Mouse (Mus musculus) embryo, embryonic 9.5 days (tissue): Measurements from ENCODE around the gene Rnf5.

Source experiments
- DNase-seq: peaks from one replicate; pipeline ENCODE4 v3.0.0-alpha.2; 2017; ENCODE audit errors: extremely low spot score

The Rnf5 gene

DNA sequence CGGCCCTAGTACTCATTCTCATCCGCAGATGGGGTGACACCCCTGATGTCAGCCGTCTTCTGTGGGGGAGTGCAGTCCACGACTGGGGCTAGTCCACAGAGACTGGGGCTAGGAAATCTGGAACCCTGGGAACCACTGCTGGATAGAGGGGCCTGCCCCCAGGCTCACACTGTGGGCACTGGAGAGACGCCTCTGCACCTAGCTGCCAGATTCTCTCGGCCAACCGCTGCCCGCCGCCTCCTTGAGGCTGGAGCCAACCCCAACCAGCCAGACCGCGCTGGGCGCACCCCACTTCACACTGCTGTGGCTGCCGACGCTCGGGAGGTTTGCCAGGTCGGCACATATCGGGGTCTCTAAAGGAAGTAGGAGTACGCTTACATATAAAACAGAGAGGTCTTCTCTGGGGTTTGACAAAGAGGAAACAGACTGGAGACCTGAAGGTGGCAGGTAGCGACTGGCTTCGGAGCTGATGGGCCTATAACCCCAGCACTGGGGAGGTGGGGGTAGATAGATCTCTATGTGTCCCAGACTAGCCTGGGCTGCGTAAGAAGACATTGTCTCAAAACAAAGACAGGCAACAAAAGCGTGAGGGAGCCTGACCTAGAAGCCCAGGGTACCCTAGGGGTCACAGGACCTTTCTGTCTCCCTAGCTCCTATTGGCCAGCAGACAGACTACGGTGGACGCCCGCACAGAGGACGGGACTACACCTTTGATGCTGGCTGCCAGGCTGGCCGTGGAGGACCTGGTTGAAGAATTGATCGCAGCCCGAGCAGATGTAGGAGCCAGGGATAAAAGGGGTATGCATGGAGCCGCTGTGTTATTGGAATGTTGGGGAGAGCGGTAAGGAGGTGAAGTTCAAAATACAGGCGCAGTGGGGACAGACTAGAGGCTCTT is 17.4 kb downstream of the Rnf5 start:
- DNase-seq = no peak

DNA sequence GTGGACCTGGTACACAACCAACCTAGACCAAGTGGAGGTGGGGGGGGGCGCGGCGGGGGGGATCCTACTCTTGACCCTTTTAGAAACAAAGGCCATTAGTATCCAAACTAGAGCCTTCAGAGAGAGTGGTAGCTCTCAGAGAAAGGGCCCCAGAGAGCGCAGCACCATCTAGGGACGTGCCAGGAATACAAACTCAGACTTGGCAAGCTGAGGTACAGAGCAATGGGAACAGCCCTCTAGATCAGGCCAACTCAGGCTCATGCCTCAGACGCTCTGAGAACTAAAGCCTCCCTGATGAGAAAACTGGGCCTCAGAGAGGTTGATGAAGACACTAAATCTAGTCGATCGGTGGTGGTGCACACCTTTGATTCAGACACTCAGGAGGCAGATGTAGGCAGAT is 18.4 kb downstream of the Rnf5 start:
- no peak for DNase-seq

DNA sequence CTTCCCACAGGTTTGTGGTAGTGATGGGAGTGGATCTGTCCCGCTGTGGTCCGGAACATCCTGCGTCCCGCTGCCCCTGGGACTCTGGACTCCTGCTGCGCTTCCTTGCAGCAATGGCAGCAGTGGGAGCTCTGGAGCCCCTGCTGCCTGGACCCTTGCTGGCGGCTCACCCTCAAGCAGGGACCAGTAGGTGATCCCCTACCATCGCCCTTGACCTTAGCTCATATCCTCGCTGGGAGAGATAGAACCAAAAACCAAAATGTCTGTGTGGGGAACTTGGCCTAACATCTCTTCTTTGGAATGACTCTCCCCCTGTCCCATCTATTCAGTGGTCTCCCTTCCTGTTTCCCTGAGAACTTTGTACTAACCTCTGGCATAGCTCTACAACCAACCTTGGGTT is 19.7 kb downstream of the Rnf5 start:
- no peak for DNase-seq

DNA sequence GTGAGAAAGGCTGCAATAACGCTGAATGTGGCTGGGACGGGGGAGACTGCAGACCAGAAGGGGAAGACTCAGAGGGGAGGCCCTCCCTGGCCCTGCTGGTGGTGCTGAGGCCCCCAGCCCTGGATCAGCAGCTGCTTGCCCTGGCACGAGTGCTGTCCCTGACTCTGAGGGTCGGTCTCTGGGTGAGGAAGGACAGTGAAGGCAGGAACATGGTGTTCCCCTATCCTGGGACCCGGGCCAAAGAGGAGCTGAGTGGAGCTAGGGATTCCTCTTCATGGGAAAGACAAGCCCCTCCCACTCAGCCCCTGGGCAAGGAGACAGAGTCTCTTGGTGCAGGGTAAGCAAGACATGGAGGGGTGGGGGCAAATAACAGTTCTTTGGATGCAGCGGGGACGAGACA is 20.1 kb downstream of the Rnf5 start:
- DNase-seq = no peak

DNA sequence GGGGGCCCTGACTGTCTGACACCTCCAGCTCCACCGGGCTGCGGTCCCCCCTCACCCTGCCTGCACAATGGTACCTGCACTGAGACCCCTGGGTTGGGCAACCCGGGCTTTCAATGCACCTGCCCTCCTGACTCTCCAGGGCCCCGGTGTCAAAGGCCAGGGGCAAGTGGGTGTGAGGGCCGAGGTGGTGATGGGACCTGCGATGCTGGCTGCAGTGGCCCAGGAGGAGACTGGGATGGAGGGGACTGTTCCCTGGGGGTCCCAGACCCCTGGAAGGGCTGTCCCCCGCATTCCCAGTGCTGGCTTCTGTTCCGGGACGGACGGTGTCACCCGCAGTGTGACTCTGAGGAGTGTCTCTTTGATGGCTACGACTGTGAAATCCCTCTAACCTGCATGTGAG is 21.0 kb downstream of the Rnf5 start:
- no peak for DNase-seq

DNA sequence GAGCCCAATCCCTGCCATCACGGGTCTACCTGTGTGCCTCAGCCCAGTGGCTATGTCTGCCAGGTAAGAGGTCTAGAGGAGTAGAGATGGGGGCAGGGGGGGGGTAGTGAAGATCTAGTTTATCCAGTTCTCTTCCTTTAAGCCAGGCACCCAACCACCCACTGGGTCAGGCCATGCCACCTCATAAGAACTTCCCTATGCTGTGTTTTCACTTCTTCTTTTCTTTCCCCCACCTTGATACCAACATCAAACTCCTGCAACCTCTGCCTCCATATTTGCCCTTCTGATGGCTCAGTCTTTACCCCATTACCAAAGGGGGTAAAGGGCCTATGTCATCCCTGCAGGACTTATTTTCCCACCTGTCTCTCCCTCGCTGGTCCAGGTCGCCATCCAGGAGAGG is 25.4 kb downstream of the Rnf5 start:
- DNase-seq = no peak

DNA sequence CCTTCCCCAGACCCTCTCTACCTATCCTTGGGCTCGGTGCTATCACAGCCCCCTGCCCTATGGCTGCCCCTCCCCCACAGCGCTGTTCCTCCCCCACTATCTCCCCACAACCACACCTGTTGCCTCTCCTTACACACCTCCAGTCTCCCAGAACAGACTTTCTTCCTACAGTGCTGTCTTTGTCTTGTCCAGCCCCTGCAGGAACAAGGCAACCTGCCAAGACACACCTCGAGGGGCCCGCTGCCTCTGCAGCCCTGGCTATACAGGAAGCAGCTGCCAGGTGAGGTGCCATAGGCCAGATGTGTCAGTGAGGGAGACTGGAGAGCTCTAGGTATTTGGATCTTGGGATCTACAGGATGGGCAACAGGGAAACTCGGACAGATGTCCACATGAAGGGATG is 26.9 kb downstream of the Rnf5 start:
- DNase-seq = no peak

DNA sequence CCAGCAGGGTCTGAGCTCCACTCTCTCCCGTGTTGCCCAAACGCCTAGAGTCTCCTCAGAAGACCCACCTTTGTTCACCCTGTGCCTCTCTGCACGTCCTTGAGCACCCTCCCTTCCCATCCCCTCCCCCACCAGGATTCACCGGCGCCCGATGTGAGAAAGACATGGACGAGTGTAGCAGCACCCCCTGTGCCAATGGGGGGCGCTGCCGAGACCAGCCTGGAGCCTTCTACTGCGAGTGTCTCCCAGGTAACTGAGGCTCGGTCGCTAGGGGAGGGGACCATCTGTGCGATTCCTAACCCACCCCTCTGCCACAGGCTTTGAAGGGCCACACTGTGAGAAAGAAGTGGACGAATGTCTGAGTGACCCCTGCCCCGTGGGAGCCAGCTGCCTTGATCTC is 31.1 kb downstream of the Rnf5 start:
- DNase-seq = no peak

DNA sequence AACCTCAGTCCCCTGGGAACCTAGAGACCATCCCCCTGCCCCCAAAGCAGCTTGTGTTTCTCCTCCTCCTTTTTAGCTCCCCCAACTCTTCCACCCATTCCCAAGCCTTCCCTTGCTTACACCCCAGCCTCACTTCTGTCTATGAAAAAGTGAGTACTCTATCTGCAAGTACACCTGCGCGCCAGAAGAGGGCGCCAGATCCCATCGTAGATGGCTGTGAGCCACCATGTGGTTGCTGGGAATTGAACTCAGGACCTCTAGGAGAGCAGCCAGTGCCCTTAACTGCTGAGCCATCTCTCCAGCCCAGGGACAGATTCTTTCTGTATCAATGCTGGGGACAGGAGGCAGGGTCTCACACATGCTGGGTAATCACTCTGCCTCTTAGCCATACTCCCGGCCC is 31.6 kb downstream of the Rnf5 start:
- DNase-seq = no peak

DNA sequence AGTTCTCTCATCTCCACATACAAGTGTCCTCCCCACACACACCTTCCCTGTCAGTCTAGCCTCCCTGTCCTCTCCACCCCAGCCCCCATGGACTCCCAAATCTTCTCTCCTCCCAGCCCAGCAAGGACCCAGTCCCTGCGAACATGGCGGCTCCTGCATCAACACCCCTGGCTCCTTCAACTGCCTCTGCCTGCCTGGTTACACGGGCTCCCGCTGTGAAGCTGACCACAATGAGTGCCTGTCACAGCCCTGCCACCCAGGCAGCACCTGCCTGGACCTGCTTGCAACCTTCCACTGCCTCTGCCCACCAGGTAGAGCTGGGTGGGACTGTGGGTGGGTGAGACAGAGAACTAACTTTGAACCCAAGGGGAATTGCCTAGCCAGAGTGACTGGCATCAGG is 33.6 kb downstream of the Rnf5 start:
- no peak for DNase-seq

DNA sequence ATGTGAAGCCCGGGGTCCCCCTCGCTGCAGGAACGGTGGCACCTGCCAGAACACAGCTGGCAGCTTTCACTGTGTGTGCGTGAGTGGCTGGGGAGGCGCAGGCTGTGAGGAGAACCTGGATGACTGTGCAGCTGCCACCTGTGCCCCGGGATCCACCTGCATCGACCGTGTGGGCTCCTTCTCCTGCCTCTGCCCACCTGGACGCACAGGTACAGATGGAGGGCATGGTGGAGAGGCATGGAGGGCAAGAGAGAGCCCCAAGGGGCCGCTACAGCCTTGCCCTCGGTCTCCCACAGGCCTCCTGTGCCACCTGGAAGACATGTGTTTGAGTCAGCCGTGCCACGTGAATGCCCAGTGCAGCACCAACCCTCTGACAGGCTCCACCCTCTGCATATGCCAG is 35.1 kb downstream of the Rnf5 start:
- no peak for DNase-seq

DNA sequence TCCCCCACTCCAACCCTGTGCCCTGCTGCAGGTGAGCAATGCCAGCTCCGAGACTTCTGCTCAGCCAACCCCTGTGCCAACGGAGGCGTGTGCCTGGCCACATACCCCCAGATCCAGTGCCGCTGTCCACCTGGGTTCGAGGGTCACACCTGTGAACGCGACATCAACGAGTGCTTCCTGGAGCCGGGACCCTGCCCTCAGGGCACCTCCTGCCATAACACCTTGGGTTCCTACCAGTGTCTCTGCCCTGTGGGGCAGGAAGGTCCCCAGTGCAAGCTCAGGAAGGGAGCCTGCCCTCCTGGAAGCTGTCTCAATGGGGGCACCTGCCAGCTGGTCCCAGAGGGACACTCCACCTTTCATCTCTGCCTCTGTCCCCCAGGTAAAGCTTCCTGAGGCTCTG is 36.2 kb downstream of the Rnf5 start:
- DNase-seq = no peak

DNA sequence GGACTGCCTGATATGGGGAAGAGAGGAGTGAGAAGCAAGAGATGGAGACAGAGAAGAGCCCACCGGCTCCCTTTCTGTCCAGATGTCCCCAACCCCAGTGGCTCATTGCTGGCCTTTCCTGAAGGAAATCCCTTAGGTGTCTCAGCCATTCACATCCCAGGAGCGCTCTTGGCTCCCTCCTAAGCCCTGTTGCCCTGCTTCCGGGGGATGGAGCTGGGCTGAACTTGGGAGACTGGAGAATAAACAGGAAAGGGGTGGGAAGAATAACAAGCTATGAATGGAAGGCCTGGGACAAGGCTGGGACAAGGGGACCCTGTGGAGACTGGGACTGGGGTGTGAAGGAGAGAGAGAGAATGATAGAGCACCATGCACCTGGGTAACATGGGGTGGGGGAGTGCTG is 38.7 kb downstream of the Rnf5 start:
- no peak for DNase-seq

DNA sequence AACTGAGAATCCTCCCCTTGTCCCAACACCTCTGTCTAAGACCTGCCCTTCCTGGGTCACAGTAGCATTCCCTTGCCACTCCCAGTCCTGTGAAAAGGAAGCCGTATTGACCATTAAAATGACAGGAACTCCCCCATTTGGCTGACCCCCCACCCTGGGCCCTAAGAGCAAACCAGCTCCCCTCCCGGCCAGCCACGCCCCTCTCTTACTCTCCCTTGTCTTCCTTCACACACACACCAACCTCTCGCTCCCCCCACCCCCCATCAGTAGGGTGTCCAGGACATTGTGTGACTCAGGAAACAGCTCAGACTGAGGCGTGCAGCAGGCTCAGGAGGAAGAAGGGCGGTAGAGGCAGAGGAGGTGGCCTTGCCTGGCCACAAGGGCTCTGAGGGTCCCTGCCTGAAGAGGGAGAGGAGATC is 39.5 kb downstream of the Rnf5 start, which contains the start of gene Notch4:
TSS of gene Notch4 (plus strand) at position 266 of the 419 bp plus-strand sequence.
- DNase-seq = peak; percentile 24

DNA sequence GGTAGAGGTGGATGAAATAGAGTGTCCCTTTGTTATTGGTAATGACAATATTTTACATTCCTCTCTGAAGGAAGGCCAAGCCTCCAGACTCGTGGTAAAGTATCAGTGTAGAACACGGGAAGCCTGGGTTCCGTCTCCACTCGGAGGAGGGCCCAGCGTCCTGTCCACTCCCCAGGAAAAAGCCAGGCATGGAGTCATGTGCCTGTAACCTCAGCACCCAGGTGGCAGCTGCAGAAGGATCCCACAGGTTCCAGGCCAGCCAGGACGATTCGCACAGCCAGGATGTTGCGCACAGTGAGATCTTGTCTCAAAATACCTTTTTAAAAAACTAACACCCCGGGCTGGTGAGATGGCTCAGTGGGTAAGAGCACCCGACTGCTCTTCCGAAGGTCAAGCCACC is 40.1 kb downstream of the Rnf5 start:
- DNase-seq = no peak

DNA sequence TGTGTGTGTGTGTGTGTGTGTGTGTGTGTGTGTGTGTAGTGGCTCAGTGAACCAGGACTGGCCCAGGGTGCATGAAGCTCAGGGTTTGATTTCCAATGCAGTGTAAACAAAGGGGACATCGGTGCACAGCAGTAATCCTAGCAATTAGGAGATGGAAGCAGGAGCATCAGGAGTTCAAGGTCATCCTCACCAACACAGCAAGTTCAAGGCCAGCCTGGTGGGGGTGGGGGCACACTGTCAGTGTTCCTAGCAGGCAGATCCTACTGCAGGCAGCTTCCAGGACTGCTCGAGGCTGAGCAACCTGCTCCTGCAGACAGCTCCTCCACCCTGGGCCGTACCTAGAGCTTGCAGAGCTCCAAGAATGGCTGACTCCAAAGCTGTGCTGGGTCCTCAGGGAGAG is 40.9 kb downstream of the Rnf5 start:
- DNase-seq = no peak

DNA sequence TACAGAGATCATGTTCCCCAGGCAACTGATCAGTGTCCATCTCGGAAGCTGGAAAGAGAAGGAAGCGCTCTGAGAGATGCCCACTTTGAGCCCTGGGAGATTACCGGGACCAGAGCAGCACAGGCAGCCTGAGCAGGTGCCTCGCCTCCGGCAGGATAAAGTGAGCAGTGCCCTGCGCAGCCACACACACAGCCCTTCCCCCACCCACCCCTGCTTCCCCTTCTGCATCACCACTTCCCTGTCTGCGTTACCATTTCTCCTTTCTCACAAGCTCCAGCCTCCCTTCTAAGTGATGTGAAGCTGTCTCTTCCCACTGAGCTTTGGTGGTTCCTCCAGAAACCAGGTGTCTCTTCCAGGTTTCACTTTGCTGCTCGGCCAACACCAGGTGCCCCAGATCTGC is 42.3 kb downstream of the Rnf5 start:
- no peak for DNase-seq

DNA sequence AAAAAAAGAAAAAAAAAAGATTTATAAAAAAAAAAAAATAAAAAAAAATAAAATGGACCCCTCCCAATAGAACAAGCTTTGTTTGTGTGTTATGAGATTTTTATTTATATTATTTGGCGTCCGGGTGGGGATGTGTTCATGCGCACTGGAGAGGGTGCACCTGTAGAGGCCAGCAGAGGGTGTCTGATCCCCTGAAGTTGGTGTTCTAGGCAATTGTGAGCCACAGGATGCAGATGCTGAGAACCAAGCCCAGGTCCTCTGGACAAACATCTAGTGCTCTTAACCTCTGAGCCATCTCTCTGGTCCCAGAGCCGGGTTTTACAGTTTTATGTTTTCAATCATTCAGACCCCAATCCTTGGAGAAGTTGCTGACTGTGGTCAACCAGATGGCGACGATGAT is 43.1 kb downstream of the Rnf5 start:
- no peak for DNase-seq

DNA sequence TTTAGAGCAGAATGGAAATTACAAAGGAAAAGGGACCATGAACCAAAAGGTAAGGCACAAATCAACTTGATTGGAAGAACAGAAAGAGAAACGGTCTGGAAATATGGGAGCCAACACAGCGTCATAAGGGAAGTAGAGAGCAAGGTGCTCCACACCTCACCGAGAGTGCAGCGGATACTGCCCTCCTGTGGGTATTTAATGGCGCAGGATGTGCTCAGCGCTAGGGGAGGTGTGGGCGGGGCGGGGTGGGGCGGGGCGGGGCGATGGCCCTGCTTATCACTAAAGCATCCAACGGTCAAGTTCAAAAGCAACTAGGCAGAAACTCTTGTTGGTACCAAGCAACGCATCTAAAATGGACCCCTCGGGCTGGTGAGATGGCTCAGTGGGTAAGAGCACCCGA is 43.6 kb downstream of the Rnf5 start:
- no peak for DNase-seq

DNA sequence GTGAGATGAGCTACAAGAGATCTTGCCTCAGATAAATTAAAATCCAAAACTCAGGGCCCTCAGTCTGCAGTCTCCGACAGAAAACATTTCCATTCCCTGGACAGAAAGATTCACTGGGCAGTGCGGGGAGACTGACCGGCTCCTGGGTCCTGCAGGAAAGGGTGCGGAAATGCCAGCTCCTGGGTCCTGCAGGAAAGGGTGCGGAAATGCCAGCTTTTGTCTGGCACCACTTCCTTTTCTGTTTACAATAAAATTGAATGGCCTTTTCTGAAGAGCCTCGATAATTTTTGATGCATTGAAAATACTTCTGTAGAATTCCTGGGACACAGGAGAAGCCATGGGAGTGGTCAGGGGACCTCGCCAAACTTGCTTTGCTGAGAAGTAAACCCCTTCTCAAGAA is 44.4 kb downstream of the Rnf5 start:
- DNase-seq = no peak

DNA sequence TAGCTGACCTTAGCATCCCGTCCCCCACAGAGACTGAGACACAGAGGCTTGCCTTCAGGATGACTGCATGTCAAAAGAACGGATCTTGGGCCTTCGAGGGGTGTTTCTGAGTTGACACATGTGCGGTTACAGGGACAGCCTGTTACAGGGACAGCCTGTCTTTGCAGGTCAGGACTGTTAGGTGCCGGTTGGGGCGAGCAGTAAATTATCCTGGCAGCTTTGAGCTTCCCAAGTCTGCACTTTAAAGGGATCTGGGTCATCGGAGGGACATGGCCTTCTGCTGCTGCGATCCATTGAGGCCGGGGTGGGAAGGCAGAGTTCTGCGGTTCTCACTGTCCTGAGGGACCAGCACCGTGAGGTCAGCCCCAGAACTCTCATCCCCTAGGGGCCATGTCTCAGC is 46.1 kb downstream of the Rnf5 start:
- DNase-seq = no peak

DNA sequence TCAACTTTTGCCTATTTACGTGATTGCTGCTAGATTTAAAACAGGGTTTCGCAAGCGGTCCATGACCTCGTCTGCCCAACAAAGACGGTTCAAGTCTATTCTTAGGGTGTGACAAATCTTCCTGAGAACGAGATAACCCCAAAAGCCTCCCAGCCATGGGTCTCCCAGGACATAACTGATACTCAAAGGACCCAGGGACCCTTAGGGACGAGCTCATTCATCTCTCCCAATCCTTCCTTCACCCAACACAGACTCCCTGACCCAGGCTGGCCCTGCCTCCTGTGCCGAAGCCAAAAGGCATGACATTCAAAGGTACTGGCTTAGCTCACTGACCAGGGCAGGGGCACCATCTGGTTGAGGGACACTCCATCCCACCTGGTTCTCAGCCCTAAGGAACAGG is 47.1 kb downstream of the Rnf5 start:
- no peak for DNase-seq

DNA sequence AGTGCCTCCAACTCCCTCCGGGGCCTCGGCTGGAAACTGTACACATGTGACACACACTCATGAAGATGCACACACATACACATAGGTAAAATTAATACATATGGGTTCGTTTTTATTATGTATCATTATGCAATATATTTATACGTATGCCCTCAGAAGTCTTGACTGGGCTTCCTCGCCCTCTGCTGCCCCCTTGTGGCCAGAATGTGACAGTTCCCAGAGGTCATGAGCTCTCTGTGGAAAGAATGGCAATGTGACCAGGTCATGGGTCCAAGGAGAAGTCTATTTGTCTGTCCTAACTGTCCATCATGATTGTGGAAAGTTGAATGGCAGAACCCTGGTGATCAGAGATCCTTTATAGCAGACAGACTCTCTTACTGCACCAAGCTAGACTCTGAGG is 48.0 kb downstream of the Rnf5 start:
- DNase-seq = peak; percentile 70
